Mouse (Mus musculus) cerebellum, postnatal 10 days (tissue): ENCODE data around the gene Dynll1.

Experiments
- DNase-seq, 2 experiments: peaks; one replicate each; pipeline ENCODE4 v3.0.0; 2021; ENCODE audit warnings: mixed read lengths in 2 of 2

Dynll1 gene

DNA sequence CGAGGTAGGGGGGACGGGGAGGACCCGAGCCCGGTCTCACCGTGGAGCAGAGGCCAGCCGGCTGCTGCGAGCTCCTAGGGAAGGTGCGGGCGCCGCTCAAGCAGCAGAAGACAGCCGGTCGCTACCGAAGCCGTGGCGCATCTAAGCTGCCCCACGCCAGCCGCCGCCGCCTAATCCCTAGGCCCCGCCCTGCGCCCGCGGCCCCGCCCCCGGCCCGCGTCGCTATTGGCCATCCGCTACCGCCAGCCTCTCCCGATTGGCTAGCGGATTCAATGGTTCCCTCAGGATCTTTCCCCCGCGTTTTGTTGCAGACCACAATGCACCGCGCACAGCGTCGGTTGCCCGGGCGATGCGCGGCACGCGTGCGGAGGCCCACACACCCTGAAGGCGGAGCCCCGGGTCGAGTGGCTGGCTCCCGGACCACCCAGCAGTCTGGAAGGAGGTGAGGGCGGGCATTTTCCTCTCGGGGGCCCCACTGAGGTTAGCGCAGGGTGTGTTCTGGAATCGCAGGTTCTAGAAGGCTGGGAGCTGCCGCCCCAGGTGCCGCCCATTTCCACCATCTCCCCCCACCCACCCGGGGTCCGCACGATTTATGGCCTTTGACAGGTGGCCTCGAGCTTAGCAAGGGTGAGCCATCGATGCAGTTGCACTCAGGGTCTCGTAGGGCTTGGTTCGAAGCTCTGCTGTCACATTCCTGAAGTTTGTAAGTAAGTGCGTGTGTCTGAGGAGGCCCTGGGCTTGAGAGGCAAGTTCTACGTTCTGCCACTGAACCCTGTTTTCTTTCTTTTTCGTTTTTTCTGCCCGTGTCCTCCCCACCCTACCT lies at the start of gene Dynll1:
Dynll1 (minus strand) TSS at position 208 of the 823 bp plus-strand sequence.
- peak; percentile 100 for DNase-seq

DNA sequence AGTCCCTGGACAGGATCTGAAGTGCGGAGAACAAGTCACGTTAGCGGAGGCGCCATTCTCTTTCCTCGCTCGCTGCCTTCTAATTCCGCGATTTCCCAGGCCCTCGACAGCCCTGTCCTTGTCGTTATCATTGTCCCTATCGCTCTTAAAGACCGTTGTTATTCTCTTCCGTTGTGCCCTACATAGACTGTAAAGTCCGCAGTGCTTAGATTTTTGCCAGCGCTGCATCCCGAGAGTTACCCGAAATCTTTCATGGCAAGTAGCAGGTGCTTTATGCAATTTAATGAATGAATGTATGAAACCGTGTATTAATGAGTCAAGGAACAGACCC lies 48.4 kb upstream of the Dynll1 start:
- no peak for DNase-seq

DNA sequence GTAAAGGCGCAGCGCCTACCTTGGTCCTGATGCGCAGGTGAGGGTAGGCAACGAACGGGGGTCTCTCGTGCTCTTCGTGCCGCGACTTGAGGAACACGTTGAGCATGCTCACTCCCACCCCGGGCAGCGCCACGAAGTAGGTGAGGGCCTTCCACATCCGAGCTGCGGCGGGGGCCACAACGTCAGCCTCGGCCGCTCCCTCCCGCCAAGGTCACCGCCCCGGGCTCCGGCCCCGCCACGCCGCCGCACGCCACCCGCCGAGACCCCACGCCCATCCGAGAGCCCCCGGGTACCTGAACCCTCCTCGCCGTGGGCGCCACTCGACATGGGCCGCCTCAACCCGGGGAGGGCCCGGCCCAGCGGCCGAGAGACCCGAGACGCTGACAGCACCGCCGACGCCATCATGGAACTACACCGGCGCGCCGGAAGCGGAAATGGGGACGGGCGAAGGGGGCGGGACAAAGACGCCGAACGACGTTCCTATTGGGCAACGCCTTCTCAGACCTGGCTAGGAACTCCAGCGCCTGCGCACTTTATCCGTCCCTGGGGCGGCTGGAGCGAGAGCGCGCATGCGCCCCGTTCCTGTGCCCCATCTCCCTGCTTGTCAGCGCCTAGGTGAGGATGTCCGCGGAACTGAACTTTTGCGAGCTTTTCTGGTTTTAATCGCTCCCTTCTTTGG lies 47.9 kb upstream of the Dynll1 start, which contains the start of gene Cox6a1:
Cox6a1 (minus strand) TSS at position 436 of the 679 bp plus-strand sequence.
- DNase-seq, result peak; percentile 99

DNA sequence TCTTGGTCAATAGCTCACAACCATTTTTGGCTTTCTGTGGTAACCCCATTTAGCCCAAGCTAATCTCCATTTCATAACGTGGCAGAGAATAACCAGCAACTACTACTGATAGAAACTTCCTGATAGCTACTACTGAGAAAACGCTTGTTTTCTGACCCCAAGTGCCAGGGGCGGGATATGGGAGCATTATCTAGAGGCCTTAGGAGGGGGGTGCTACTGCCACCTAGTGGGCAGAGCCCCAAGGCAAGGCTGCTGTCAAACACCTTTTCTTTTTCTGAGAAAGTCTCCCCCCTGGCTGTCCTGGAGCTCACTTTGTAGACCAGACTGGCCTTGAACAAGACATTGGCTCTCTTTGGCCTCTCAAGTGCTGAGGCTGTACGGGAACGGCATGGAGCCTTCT lies 46.8 kb upstream of the Dynll1 start:
- peak; percentile 90 to 91 for DNase-seq

DNA sequence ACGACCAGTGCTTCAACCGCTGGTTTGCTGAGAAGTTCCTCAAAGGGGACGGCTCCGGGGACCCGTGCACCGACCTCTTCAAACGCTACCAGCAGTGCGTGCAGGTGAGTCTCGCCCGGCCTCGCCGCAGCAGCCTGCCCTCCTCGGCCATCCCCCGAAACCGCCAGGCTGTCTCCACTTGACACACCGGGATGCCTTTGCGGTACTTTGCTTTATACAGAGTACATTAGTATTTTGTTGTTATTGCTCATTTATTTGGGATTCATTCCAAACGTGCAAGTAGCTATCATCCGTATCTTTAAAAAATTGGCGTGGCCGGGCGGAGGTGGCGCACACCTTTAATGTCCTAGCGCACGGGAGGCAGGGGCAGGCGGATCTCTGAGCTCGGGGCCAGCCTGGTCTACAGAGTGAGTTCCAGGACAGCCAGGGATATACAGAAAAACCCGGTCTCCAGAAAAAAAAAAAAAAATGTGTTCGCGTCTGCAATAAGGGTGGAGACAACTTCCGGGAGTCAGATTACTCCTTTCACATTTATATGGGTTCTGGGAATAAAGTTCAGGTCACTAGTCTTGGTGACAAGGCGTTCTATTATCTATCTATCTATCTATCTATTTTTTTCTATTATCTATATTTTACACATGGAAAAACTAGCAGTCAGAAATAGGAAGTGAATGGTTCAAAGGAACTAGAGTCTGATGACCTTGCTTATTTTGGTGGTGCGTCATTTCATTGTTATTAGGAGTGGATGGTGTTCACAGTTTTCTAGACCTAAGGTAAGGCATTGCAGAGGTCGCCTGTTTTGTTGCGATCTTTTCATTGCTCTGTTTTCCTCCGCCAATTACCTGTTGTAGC lies 40.7 kb upstream of the Dynll1 start:
- no peak for DNase-seq

DNA sequence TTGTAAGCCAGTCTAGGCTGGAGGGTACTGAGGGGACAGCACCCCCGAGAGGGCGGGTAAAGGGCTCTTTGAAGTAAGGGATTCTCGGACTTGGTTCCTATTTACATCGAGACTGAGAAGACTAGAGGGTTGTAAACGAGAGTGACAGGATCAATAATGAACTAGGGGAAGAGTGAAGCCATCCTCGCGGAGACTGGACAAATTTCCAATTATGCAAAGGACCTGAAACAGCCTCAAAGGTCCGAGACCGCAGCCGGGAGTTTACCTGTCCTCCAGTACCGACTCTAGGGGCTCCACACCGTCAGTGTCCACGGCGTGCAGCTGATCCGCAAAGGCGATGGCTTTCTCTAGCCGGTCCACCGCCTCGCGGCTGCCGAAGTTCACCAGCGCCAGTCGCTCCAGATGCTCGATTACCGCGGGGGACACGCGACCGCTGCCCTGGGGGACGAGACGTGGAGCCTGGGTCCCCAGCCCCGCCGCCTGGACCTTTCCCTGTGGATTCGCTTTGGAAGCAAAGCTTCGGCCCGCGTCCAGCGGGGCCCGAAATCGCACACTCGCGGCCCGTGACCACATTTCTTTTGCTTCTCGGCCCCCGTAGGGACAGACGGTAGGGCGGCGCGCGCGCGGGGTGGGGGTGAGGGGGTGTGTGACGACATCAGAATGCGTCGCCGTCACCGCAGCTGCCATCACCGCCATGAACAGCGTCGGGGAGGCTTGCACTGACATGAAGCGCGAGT lies 39.9 kb upstream of the Dynll1 start, which contains the start of the genes Gatc and Triap1:
Gatc (minus strand) TSS at position 602 of the 737 bp plus-strand sequence.
Triap1 (plus strand) TSS at position 649 of the 737 bp plus-strand sequence.
- peak; percentile 96 to 97 for DNase-seq

DNA sequence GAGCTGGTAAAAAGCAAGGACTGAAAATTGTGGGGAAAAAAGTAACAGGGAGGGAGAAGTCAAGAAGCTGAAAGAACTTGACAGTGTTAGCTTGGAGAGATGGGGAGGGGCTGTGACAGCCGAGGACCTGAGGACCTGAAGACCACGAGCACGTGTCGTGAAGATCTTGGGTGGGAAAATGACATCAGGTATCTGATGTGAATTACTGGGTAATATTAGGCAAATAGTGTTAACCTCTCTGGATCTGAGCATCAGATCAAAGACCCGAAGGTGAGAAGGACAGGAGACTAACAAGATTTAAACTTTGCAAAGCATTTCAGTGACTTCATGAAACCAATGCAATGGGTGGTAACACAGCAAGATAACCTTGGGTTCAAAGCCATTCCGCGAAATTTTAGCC lies 39.2 kb upstream of the Dynll1 start:
- DNase-seq, result no peak

DNA sequence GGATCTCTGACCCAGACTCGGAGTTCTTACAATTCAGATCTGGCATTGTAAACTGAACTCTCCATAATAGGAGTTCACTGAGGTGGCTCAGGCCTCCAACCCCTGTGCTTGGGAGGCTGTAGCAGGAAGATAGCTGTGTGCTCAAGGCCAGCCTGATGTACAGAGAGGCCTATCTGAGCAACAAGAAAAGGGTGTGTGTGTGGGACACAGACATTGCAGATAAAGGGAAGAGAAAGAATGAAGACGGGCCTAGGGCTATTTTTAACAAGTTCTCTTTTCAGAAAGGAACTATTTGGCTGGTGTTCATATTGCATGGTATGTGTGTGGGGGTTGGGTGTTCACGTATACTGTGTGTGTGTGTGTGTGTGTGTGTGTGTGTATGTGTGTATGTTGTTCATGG lies 32.8 kb upstream of the Dynll1 start:
- DNase-seq, result no peak

DNA sequence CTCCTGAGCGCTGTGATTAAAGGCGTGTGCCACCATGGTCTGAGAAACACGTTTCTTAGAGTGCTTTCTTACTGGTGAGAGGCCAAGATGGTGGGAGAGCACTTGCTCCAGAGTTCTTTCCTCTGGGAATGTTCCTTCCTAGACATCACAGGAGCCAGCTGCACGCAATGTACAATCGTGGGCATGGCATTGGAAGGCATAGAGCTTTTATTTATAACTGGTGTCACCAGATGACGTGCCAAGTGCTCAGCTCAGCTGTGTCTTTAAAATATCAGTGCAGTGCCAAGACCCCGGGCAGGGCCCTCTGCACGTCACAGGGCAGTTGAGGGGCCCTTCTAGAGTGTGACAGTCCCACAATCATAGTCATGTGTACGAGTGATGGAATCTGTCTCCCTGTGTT lies 30.2 kb upstream of the Dynll1 start:
- DNase-seq, result no peak

DNA sequence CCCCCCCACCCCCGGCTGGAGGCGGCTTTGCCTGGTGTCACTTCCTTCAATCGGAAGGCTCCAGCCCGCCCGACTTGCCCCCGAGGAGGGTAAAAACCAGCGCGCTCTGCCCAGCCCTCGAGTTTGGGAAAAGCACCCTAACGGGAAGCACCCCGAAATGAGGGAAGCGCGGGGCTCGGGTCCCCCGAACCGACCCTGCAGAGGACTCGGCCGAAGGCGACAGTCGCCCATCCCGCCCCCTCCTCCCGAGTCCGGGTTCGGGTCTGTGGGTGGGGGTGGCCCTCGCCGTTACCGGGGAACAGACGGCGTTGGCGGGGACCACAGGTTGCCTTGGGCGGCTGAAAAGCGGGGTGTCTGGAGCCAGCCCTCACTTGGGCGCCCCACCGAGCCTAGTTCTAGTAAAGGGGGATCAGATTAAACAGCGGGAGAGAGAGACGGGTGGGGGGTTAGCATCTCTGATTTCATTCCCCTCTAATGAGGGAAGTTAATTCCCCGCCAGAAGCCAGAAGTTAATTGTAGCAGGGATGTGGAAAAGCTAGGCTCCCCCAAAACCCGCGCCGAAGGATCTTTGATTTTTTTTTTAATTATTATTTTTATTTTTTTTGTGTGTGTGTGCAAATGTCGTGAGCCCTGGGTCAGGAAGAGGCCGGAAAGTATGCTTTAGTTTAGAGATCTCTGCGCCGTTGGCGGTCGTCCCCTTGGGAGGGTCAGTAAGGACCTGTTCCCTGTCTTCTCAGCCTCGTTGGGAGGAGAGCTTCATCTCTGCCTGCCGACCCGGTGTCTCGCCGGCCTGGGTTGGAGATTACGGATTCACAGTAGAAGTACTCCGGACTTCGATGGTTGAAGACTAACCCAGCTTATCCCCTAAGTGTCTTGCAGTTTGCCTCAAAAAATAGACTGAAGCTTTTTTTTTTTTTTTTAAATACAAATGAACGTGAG lies 27.1 kb upstream of the Dynll1 start:
- peak; percentile 63 to 67 for DNase-seq

DNA sequence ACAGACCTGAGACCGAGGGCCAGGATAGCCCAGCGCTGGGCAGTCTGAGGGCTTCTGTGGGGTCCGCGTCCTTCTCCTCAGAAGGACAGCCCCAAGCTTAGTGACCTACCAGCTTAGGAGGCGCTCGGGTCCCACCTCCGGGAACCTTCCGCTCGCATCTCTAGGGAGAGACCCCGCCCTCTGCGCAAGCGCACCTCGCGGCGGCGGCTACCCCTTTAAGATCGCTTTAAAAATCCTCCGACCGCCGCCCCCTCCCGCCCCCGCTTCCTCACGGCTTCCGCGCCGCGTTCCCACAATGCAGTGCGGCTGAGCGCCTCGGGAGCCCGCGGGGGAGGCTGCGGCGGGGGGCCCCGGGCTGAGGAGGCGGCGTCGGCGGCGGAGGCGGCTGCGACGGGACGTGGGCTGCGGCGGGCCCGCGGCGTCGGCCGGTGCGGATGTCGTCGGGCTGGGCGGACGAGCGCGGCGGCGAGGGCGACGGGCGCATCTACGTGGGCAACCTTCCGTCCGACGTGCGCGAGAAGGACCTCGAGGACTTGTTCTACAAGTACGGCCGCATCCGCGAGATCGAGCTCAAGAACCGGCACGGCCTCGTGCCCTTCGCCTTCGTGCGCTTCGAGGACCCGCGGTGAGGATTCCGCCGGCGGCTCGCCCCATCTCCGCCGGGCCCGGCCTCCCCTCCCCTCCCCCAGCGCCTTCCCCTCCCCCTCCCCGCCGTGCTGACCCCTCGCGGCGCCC lies 26.2 kb upstream of the Dynll1 start, which contains the start of gene Srsf9:
Srsf9 (plus strand) TSS at position 303 of the 735 bp plus-strand sequence.
- DNase-seq, result peak; percentile 98 to 99

DNA sequence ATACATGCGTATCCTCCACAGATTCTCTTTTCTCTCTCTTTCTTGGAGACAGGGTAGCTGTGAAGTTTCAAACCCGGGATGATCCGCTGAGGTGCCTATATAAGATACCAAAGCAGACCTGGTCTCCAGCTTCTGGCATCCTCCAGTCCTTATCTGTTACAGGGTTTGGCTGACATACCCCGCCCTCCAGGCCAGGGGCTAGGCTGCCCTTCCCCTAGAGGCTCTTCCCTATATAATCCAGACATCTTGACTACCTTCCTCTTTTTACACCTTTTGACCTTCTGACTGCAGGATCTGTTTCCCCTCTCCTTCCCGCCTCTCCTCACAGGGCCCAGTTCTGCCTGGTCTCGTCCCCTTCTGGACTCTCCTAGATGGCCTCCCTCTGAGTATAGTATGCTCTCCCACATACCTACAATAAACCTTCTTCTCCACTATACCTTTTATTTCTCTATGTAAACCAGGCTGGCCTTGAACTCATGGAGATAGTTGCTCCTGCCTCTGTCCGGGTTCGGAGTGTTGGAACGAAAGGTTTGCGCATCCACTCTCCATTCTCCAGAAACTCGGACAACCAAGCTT lies 25.5 kb upstream of the Dynll1 start:
- no peak for DNase-seq

DNA sequence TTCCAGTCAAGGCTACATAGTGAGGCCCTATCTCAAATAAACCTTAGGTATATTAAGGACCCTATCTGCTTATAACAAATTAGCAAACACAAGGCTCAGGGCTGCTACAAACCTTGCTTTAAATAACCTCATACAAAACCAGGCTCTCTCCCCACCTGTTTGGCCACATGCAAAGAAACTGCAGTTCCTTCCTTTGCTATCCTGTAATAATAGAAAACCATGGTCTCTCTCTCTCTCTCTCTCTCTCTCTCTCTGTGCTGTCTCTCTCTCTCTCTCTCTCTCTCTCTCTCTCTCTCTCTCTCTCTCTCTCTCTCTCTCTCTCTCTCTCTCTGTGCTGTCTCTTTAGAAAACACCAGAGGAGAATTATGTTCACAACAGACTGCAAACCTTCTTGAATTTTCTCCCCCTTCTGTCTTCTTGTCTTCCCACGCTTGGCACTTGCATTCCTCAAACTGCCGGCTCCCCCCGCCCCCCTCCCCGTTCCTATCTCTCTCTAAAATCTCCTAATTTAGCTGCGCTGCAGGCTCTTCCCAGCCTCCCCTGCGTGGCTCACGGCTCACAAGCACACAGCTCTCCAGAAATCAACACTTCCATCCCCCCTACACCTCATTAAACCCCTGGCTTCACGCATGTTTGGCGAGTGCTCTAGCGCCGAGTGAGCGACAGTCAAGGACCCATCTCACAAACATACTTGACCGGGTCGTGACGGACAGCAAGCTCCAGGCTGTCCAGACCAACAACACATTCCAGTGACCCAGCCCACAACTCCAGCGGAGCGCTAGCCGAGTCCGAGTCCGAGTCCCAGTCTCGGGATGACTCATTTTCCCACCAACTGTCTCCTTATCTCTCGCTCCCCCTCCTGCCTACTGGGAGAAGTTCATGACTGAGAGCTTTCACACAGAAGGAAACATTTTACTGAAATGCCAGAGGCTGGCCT lies 18.5 kb upstream of the Dynll1 start:
- peak; percentile 81 to 83 for DNase-seq

DNA sequence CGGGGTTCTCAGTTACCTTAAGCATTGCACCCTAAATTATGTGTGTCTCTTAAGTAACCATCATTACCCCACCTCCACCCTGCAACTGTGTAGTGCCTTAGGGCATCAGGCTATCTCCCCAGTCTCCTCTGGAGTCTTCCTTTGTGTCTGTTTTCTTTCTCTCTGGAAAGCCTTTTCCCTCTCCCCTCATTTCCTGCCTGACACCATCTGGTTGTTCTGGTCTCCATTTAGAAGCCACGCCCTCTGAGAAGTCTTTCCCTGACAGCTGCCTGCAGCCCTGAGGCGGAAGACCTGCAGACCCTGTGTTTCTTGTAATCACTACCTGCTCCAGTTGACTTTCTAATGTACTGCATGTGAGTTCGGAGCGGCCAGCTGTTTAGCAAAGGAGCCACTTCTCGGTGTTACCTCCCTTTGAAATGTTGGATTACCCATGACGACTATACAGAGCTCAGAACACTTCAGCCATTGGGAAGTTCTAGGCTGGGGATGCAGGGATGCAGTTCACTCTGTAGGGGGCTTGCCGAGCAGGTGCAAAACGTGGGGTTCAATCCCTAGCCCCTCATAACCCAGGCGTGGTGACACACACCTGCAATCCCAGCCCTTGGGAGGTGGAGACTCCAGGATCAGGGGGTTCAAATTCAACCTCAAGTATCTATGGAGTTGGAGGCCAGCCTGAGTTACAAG lies 17.0 kb upstream of the Dynll1 start:
- peak; percentile 65 to 68 for DNase-seq

DNA sequence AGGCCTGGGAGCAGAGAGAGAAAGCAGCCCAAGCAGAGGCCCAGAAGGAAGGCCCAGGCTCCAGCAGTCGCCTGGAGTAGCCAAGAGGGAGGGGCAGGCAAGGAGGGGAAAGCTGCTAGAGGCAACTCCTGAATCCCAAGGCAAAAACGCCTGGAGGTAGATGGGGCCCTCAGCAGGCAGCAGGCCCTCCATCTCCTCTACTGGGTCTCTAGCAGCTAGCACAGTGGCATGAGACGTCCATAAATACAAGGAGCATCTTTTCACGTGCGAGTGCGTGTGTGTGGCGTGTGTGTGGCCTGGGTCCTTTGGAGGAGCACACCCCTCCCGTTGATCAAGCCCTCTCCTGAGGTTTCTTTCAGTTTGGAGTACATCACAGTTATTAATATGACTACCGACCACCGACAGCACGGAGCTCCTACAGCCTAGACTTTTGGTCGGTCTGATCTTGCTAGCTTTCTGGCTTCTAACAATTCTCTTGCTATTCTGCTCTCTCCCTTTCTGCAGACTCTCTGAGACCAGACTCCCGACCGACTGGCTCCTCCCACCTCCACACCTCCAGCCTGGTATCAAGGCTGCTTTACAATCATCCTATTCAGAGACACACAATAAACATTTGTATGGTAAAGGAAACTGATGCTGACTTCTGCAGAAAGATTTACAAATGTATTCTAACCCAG lies 16.3 kb upstream of the Dynll1 start:
- DNase-seq, result peak; percentile 48 to 51

DNA sequence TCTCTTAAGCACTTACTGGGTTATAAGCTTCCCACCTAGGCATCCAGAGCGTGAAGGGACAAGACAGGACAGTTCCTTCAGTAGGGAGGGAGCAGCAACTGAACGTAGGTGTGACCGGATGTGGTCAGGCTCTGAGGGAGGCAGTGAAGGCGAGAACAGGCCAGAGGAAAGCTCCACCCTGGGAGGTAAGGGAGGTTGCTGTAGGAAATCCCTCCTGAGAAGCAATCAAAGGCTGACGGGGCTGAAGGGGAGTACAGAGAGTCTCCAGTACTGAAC lies 12.8 kb upstream of the Dynll1 start:
- no peak for DNase-seq

DNA sequence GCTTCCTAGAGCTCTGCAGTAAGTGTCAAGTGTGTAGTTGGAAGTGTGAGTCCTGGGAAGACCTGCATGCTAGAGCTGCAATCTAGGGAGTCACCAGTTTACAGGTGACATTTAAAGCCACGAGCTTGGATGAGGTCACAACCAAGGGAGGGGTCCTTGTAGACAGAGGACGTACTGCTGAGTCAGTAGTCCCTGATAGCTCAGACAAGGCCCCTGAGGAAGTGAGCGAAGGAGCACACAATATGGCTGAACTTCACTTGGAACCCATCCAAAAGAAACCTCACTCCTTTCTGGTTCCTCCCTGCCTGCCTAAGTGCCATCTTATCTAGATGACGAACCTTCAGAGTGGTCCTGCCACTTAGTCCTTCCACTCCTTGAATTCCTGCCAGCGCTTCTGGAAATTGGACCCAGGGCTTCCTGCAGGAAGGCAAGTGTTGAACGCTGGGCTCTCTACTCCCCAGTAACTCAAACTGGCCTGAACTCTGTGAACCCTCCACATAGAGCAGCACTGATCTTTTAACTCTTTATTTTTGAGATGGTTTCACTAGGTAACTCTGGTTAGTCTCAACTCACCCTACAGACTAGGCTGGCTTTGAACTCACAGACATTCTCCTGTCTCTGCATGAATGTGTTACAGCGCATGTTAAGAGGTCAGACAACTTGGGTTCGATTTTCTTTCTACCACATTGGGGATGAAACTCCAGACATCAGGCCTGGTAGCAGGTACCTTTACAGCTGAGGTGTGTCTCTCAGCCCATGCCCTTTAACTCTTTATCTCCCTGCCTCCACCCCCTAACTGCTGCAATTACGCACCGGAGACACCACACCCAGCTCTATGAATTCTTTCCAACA lies 12.2 kb upstream of the Dynll1 start:
- no peak for DNase-seq
